Mouse (Mus musculus) intestine, embryonic 14.5 days (tissue): ENCODE measurements around the gene 1700056E22Rik. TPM values are rescaled to one million over a fixed set of nuclear protein-coding genes. Genes with fewer than 3 reads are reported as not detected.

Experiments used
- ATAC-seq: fragments of 200-750 bp; cut with Nextera tagmentation; replicated peaks from 2 replicates; pipeline ENCODE4 v1.8.0; 2017; ENCODE audit warnings: low read depth, moderate number of reproducible peaks, moderate TSS enrichment, moderate library complexity; ENCODE audit not compliant: low FRiP score, low TSS enrichment
- DNase-seq: peaks from one replicate; pipeline ENCODE4 v3.0.0-alpha.2; 2018; ENCODE audit warnings: low spot score
- H3K27ac ChIP-seq: fragments of 300-500 bp; sonication (generic); 2 replicates; pipeline ENCODE4 v1.5.1; 2014; ENCODE audit warnings: low read depth, mild to moderate bottlenecking, control low read depth
- H3K27me3 ChIP-seq: fragments of 300-500 bp; sonication (generic); replicated peaks from 2 replicates; pipeline ENCODE4 v1.6.1; 2014; ENCODE audit warnings: low read length, control low read depth; ENCODE audit not compliant: control insufficient read depth, insufficient read depth
- H3K36me3 ChIP-seq: fragments of 300-500 bp; sonication (generic); 2 replicates; pipeline ENCODE4 v1.6.1; 2014; ENCODE audit warnings: low read length, control low read depth; ENCODE audit not compliant: control insufficient read depth, insufficient read depth
- H3K4me1 ChIP-seq: fragments of 300-500 bp; sonication (generic); replicated peaks from 2 replicates; pipeline ENCODE4 v1.6.1; 2014; ENCODE audit warnings: low read length, control low read depth, mixed read lengths; ENCODE audit not compliant: control insufficient read depth, insufficient read depth
- H3K4me2 ChIP-seq: fragments of 300-500 bp; sonication (generic); 2 replicates; pipeline ENCODE4 v1.6.1; 2014; ENCODE audit warnings: low read length
- H3K4me3 ChIP-seq: fragments of 300-500 bp; sonication (generic); 2 replicates; pipeline ENCODE4 v1.5.1; 2014; ENCODE audit warnings: low read depth, low read length, control low read depth, mixed read lengths
- H3K9ac ChIP-seq: fragments of 300-500 bp; sonication (generic); 2 replicates; pipeline ENCODE4 v1.6.1; 2014; ENCODE audit warnings: mild to moderate bottlenecking, low read length
- H3K9me3 ChIP-seq: fragments of 300-500 bp; sonication (generic); 2 replicates; pipeline ENCODE4 v1.6.1; 2016; ENCODE audit warnings: low read length, control low read depth; ENCODE audit not compliant: control insufficient read depth
- WGBS: fragments of 180-500 bp; shearing (Covaris S2); extraction: QIAGEN DNeasy Blood & Tissue Kit; methylation state at CpG from one replicate; pipeline ENCODE4 v1.1.7; 2014; 5-methylcytosine and 5-hydroxymethylcytosine counted together
- polyA plus RNA-seq: library from polyadenylated mRNA; unstranded; fragments of >200 nt; fragmentation: Nextera tagmentation; extraction: Ambion mirVana; gene quantifications from 2 replicates; pipeline ENCODE4 v1.2.1, GENCODE M21; 2014

The 1700056E22Rik gene
- polyA plus RNA-seq, 1 experiment from 2014 or later, result 0.93 TPM

DNA sequence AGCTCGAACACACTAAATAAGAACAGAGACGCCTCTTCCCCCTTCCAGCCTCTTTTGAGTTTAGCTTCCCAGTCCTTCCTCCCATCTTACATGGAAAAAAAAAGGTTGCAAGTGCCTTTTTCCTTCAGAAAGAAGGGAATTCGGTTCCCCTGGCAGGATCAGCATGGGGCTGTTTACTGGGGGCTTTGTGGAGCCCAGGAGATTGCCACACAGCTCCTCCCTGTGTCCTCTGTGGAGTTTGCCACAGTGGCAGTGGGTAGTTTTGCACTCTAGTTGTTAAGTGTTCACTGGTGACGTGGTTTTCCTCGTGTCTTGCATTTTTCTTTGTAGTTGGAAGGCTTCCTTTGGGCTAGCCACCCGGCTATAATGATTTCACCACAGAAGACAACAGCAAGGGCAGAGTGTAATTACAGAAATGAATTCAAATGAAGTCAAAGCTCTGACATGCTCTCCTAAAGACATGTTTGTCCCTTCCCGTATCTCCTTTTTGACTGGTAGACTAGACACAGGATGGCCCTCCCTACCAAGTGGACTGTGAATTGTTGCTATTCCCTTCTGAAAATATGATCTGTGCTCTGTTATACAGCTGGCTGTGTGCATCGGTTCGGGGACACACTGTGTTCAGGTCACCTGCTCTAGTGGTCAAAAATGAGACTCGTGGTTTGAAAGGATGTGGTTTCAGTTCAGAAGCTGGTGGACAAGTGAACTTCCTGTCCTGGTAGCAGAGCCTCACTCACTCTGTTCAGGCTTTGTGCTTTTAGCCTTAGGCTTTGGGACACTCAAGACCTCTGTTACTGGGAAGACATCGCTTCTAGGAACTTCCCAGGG lies 32.6 kb upstream of the 1700056E22Rik start:
- Histone ChIP-seq H3K4me3 (no peak overlapping the region), H3K4me1 (peaks cover 6% of the 10 kb centered on the region; the same call in 1 of the 2 replicates), H3K9ac (no peak overlapping the region), H3K36me3 (peaks cover 5% of the 10 kb centered on the region; the same call in 1 of the 2 replicates), H3K27ac (no peak overlapping the region), H3K9me3 (no peaks in the 10 kb centered on the region), H3K27me3 (no peaks in the 10 kb centered on the region), H3K4me2 (no peak overlapping the region)
- ATAC-seq (no peak), DNase-seq (no peak)
- 79% methylated on average over 11 of the region's 11 CpGs for WGBS

- Histone ChIP-seq H3K27ac (no peak overlapping the region), H3K4me2 (no peak overlapping the region), H3K4me1 (peaks cover 13% of the 10 kb centered on the region), H3K4me3 (no peak overlapping the region), H3K27me3 (no peaks in the 10 kb centered on the region), H3K9ac (no peak overlapping the region), H3K9me3 (no peaks in the 10 kb centered on the region), H3K36me3 (peaks cover 5% of the 10 kb centered on the region; the same call in 1 of the 2 replicates)
- ATAC-seq (0 out of 2 replicates have a peak, but pooled peaks have one; percentile 36), DNase-seq (no peak)
- 87% methylated on average over 13 of the region's 13 CpGs for WGBS
These were observed 31.7 kb upstream of the 1700056E22Rik start for GRCm38 (mm10) chr1:184065589-184066361.

GRCm38 (mm10) chr1:184064306-184064705 lies 30.2 kb upstream of the 1700056E22Rik start:
- Histone ChIP-seq H3K9ac (no peak overlapping the region), H3K4me2 (no peak overlapping the region), H3K27me3 (no peaks in the 10 kb centered on the region), H3K4me3 (no peak overlapping the region), H3K27ac (no peak overlapping the region), H3K4me1 (peaks cover 21% of the 10 kb centered on the region), H3K36me3 (peaks cover 4% of the 10 kb centered on the region; the same call in 1 of the 2 replicates), H3K9me3 (no peaks in the 10 kb centered on the region)
- ATAC-seq (no peak), DNase-seq (no peak)
- 78% methylated on average over 7 of the region's 7 CpGs for whole genome bisulfite sequencing

- Histone ChIP-seq H3K36me3 (no peaks in the 10 kb centered on the region), H3K27me3 (no peaks in the 10 kb centered on the region), H3K4me1 (peaks cover 33% of the 10 kb centered on the region), H3K4me3 (no peak overlapping the region), H3K9ac (no peak overlapping the region), H3K9me3 (no peaks in the 10 kb centered on the region), H3K27ac (peak overlapping the region; percentile 73; the same call in 1 of the 2 replicates), H3K4me2 (no peak overlapping the region)
- ATAC-seq, result no peak
- 80% methylated on average over 1 of the region's 1 CpGs for WGBS
- no peak for DNase-seq
These were observed 27.8 kb upstream of the 1700056E22Rik start for GRCm38 (mm10) chr1:184061901-184062300.

DNA sequence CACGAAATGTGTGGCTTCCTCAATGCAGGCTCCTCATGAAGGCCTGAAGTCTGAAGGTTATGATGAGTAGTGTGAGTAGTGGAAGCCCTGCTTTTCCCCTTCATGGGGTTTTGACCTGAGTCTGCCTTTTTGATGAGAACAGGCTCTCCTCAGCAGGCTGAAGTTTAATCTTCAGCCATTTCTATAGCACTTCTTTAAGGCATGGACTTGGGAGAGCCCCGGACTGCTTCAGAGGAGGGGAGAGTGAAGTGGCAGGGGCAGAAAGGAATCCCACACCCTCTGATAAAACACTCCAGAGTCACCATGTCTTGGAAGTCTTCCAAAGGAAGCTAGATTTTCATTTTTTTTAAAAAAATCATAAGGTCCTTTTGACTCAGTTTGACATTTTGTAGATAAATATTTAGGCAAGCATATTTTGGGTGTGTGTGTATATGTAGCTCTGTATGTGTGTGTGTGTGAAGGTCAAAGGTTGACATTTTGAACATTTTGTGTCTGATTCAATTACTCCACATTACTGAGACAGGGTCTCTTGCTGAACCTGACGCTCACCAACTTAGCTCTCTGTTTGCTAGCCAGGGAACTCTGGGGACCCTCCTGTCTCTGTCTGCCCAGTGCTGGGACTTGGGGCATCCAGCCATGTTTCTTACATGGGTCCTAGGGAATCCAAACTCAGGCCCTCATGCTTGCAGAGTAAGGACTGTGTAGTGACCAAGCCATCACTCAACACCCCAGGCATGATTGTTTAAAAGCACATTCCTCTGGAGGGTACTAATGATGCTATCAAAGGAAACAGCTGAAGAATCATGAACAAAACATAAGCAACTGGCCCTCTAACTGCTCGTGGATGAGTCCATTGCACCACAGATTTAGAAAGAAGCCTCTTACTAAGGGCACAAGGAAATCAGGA lies 27.0 kb upstream of the 1700056E22Rik start:
- no peaks in the 10 kb centered on the region for H3K27me3 ChIP-seq
- H3K9ac ChIP-seq, result no peak overlapping the region
- H3K27ac ChIP-seq, result peak overlapping the region; percentile 73
- WGBS, result 41% methylated on average over 4 of the region's 4 CpGs
- H3K4me3 ChIP-seq, result no peak overlapping the region
- DNase-seq (no peak), ATAC-seq (peak; percentile 48)
- H3K4me2 ChIP-seq, result no peak overlapping the region
- peaks cover 31% of the 10 kb centered on the region for H3K4me1 ChIP-seq
- no peaks in the 10 kb centered on the region for H3K9me3 ChIP-seq
- no peaks in the 10 kb centered on the region for H3K36me3 ChIP-seq

- H3K4me2 ChIP-seq, result no peak overlapping the region
- H3K4me3 ChIP-seq, result no peak overlapping the region
- DNase-seq (peak; percentile 70), ATAC-seq (peak; percentile 68)
- H3K36me3 ChIP-seq, result no peaks in the 10 kb centered on the region
- WGBS, result 28% methylated on average over 9 of the region's 9 CpGs
- H3K27me3 ChIP-seq, result no peaks in the 10 kb centered on the region
- no peak overlapping the region for H3K9ac ChIP-seq
- H3K27ac ChIP-seq, result peak overlapping the region; percentile 73
- H3K9me3 ChIP-seq, result no peaks in the 10 kb centered on the region
- H3K4me1 ChIP-seq, result peaks cover 29% of the 10 kb centered on the region
These were observed 26.3 kb upstream of the 1700056E22Rik start for GRCm38 (mm10) chr1:184060381-184060780.

- WGBS, result 85% methylated on average over 3 of the region's 3 CpGs
- peak overlapping the region; percentile 70 for H3K27ac ChIP-seq
- no peaks in the 10 kb centered on the region for H3K36me3 ChIP-seq
These were observed 25.7 kb upstream of the 1700056E22Rik start for GRCm38 (mm10) chr1:184059814-184060213.

DNA sequence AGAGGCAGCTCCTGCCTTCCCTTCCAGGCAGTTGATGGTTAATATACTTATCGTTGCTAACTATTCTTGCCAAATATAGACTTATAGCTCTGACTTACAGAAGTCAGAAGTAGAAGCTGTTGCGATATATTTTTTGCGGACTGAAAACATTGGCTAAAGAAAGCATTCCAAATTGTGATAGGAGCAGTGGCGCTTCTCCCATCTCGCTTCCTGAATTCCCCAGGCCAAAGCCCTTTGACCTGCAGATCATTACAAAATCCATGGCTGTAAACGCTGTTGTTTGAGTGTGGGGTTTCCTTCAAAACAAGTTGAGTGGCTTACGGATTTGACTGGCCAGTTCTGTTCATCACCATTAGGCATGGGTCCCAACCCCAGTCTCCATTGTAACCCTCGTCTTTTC lies 24.1 kb upstream of the 1700056E22Rik start:
- Histone ChIP-seq H3K4me2 (no peak overlapping the region), H3K27me3 (no peaks in the 10 kb centered on the region), H3K9me3 (no peaks in the 10 kb centered on the region), H3K9ac (no peak overlapping the region), H3K36me3 (no peaks in the 10 kb centered on the region), H3K4me3 (no peak overlapping the region), H3K27ac (no peak overlapping the region), H3K4me1 (peaks cover 35% of the 10 kb centered on the region)
- DNase-seq (no peak), ATAC-seq (no peak)
- WGBS, result 61% methylated on average over 8 of the region's 8 CpGs

More at GRCm38 (mm10) chr1:184059814-184060213, 25.7 kb upstream of the 1700056E22Rik start:
- Histone ChIP-seq H3K27me3 (no peaks in the 10 kb centered on the region), H3K4me3 (no peak overlapping the region), H3K9ac (no peak overlapping the region), H3K4me2 (no peak overlapping the region), H3K9me3 (no peaks in the 10 kb centered on the region), H3K4me1 (peaks cover 29% of the 10 kb centered on the region)
- ATAC-seq, result no peak
- no peak for DNase-seq
